Mouse (Mus musculus): ENCODE results near the gene Kif17.

Kif17 gene

DNA sequence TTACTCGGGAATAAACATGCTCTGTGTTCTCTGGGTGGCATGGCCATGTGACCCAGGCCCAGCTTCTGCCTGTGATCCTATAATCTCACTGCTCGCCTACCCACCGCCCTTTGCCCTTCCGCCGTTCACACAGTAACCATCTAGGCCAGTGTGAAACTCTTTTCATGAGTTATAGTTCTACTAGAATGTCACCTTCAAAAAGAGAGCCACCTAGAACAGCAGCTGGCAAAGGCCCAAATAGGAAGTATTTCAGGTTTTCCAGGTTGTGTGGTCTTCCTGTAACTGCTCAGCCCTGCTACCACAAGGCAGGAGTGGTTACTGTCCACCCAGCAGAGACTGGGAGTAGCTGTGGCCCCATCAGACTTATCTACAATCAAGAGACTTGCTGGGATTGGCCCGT, 92.5 kb downstream of the Kif17 start:
- DNase-seq = no peak

DNA sequence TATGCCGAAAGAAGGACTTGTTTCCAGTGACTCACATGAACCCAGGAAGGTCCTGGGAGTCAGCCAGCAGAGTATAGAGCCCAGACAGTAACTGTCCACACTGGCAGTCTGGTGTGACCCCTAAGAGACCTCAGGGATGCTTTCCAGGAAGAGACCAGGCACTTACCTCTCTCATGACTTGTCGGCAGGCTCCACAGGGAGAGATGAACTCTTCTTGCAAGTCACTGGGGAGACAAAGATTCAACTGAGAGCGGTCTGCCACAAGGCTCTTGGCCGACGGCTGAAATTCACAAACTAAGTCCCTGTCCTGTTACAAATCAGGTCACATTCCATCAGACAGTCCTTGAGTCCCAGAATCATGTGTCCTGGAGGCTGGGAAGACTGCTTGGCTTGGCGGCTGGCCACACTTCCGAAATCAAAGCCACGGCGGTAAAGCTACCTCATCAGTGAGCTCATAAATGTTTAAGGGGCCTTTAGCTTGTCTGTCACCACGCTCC, 93.2 kb downstream of the Kif17 start:
- no peak for DNase-seq

DNA sequence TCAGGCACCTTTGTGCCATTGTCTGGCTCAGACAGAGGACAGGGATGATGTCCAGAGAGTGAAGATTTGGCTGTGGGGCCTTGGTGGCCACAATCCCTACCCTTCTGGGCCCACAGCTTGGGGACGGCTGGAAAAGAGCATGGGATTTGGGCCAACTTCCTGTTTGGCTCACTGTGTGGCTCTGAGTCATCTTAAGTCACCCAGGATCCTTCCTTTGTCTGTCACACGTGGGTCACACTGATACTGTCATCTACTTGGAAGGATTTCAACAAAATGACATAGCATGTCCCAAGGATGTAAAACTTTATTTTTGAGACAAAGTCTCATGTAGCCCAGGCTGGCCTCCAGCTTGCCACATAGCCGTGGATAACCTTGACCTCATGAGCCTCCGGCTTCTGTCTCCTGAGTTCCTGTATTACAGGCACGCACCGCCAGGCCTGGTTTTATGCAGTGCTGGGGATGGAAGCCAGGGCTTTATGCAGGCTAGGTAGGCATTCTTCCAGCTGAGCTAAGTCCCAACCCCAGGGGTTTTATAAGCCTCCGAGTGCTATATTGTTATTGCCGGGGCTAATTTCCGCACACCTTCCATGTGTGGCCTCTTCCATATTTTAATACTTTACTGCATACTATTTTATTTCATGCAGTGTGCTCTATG, 94.8 kb downstream of the Kif17 start:
- DNase-seq = no peak

DNA sequence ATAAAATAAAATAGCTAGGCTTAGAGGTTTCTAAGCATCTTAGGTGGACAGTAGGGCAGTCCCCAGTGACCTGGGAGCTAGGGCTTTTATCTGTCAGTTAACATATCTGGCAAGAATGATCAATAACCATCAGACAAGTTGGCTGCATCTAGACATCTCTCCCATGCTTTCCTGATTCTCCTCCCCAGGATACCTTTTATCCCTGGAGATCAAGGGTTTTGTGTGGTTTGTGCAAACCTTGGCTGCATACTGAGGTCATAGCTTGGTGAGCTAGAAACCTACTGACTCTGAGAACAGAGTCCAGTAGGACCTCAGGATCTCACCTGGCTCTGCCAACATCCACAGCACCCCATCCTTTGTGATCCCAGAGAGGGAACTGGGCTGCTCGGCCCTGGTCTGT, 97.0 kb downstream of the Kif17 start:
- DNase-seq = no peak

DNA sequence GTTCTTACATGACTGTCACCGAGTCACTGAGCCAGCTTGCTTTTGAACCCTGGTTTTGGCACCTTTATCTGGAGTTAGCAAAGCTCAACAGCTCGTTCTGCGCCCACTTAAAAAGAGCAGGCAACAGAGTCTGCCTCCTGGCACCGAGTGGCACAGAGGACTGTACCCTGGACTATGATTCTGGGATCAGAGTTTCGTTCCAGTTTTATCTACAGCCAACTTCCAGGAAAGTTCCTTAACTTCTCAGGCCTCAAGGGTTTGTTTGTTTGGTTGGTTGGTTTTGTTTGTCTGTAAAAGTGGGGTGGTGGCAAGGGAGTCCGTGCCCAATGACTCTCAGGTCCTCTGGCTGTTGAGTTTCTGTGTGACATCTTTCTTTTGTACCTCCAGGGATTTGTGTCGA, 98.5 kb downstream of the Kif17 start:
- DNase-seq = no peak

Data from thymus, postnatal 4 days (tissue).